Mouse (Mus musculus): Measurements from ENCODE around the gene Eif4ebp2.

Gene Eif4ebp2

GRCm38 (mm10) chr10:61380186-61380585 lies 72.3 kb downstream of the Eif4ebp2 start:
- no peak for DNase-seq

GRCm38 (mm10) chr10:61379340-61380040 lies 73.0 kb downstream of the Eif4ebp2 start:
- no peak for DNase-seq

DNA sequence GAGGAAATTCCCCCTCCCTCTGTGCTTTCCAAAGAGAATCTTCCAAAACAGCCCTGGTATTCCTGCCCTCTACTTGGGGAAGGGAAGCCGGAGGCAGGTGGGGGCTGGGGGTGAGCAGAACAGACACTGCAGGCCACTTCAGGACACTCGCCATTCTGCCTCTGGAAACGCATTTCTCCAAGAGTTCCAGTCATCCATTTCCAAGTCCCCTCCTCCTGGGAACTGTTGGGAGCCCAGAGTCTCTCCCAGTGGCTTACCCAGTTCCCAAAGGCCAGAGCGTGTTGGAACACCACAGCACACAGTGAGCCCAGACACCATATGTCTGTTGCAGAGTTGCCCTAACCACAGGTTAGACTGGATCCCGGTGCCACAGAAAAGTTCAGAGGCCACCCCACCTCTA lies 73.8 kb downstream of the Eif4ebp2 start:
- no peak for DNase-seq

Measured in thymus, postnatal 4 days (tissue).